In genomic region chr4:117813591-117814192, GRCm38 (mm10) we compare ENCODE assay signal across 15 mouse cellular contexts. TPM values are rescaled to one million over a fixed set of nuclear protein-coding genes. Genes with fewer than 3 reads are reported as not detected.
A peak's percentile ranks its signal among the peaks of the same experiment; 100 is the strongest.
DNase-seq lines count a peak whose midpoint lies in the region; ATAC-seq and TF ChIP-seq lines count a peak whose summit lies in the region.
"Had no signal": no experiment of that assay in that cellular context is flagged by ENCODE, and none has a peak within 500 bp of the region (broad histone marks: within the 10 kb centered on the region; RNA-seq: fewer than 3 reads in every experiment).

No protein-coding gene starts in this region.

- no peak for TF ChIP-seq CTCF in hindbrain, postnatal 0 days (IDR thresholded peaks at IDR 0.05; ENCODE audit: low read depth)

- no peaks in the 10 kb centered on the region for H3K9me3 ChIP-seq in midbrain, embryonic 11.5 days (ENCODE audit: control insufficient read depth, low read length)
- H3K9me3 ChIP-seq in midbrain, embryonic 15.5 days, result no peaks in the 10 kb centered on the region
- H3K9me3 ChIP-seq in heart, embryonic 11.5 days (replicated peaks; ENCODE audit: control insufficient read depth, low read length), result no peaks in the 10 kb centered on the region
- no peaks in the 10 kb centered on the region for H3K9me3 ChIP-seq in hindbrain, postnatal 0 days (ENCODE audit: low read length)

- no peaks in the 10 kb centered on the region for H3K27me3 ChIP-seq in midbrain, embryonic 11.5 days (ENCODE audit: control insufficient read depth, insufficient read depth, low read length)
- H3K27me3 ChIP-seq in midbrain, embryonic 15.5 days (replicated peaks), result no peaks in the 10 kb centered on the region
- H3K27me3 ChIP-seq in heart, embryonic 11.5 days (ENCODE audit: control insufficient read depth, insufficient read depth, low read length), result no peaks in the 10 kb centered on the region
- H3K27me3 ChIP-seq in hindbrain, postnatal 0 days (ENCODE audit: insufficient read depth, low read length), result no peaks in the 10 kb centered on the region
- H3K27me3 ChIP-seq: limb, embryonic 12.5 days; neural tube, embryonic 12.5 days had no signal

- 71% methylated on average over 9 of the region's 9 CpGs for WGBS in midbrain, embryonic 11.5 days
- 74% methylated on average over 9 of the region's 9 CpGs for WGBS in midbrain, embryonic 15.5 days
- 43% methylated on average over 9 of the region's 9 CpGs for WGBS in heart, embryonic 11.5 days (ENCODE audit: insufficient replicate concordance)
- 71% methylated on average over 9 of the region's 9 CpGs for WGBS in hindbrain, postnatal 0 days

- no peak overlapping the region for H3K4me3 ChIP-seq in midbrain, embryonic 11.5 days (ENCODE audit: low read depth, low read length)
- H3K4me3 ChIP-seq in midbrain, embryonic 15.5 days, result no peak overlapping the region
- no peak overlapping the region for H3K4me3 ChIP-seq in heart, embryonic 11.5 days (ENCODE audit: low read depth, low read length)
- H3K4me3 ChIP-seq in hindbrain, postnatal 0 days (ENCODE audit: low read length), result no peak overlapping the region
- H3K4me3 ChIP-seq: limb, embryonic 12.5 days; neural tube, embryonic 12.5 days had no signal

- no peaks in the 10 kb centered on the region for H3K36me3 ChIP-seq in midbrain, embryonic 11.5 days (ENCODE audit: control insufficient read depth, insufficient read depth, low read length)
- no peaks in the 10 kb centered on the region for H3K36me3 ChIP-seq in midbrain, embryonic 15.5 days (replicated peaks)
- H3K36me3 ChIP-seq in heart, embryonic 11.5 days (ENCODE audit: control insufficient read depth, insufficient read depth, low read length), result no peaks in the 10 kb centered on the region
- no peaks in the 10 kb centered on the region for H3K36me3 ChIP-seq in hindbrain, postnatal 0 days (ENCODE audit: insufficient read depth, low read length)
- H3K36me3 ChIP-seq: limb, embryonic 12.5 days; neural tube, embryonic 12.5 days had no signal

- 0 out of 2 replicates have a peak, but pooled peaks cover 3% of the 10 kb centered on the region for H3K4me1 ChIP-seq in midbrain, embryonic 11.5 days (ENCODE audit: control insufficient read depth, insufficient read depth, low read length)
- H3K4me1 ChIP-seq in midbrain, embryonic 15.5 days, result no peaks in the 10 kb centered on the region
- 0 out of 2 replicates have a peak, but pooled peaks cover 2% of the 10 kb centered on the region for H3K4me1 ChIP-seq in heart, embryonic 11.5 days (ENCODE audit: control insufficient read depth, insufficient read depth, low read length)
- H3K4me1 ChIP-seq in hindbrain, postnatal 0 days (ENCODE audit: insufficient read depth, low read length), result no peaks in the 10 kb centered on the region
- H3K4me1 ChIP-seq: limb, embryonic 12.5 days; neural tube, embryonic 12.5 days had no signal

- ATAC-seq in midbrain, embryonic 11.5 days (ENCODE audit: low FRiP score), result no peak
- ATAC-seq in midbrain, embryonic 15.5 days (replicated peaks), result no peak
- no peak for ATAC-seq in heart, embryonic 11.5 days (replicated peaks; ENCODE audit: insufficient number of reproducible peaks, low FRiP score, low TSS enrichment)
- ATAC-seq in hindbrain, postnatal 0 days, result no peak
- ATAC-seq: Patski had no signal

- no peak overlapping the region for H3K9ac ChIP-seq in midbrain, embryonic 11.5 days (ENCODE audit: low read length)
- H3K9ac ChIP-seq in midbrain, embryonic 15.5 days, result no peak overlapping the region
- 0 out of 2 replicates have a peak overlapping the region, but pooled peaks have one; percentile 22 for H3K9ac ChIP-seq in heart, embryonic 11.5 days (ENCODE audit: low read depth, low read length)
- no peak overlapping the region for H3K9ac ChIP-seq in hindbrain, postnatal 0 days (replicated peaks; ENCODE audit: low read length)
- H3K9ac ChIP-seq: limb, embryonic 12.5 days; neural tube, embryonic 12.5 days had no signal

- H3K27ac ChIP-seq in midbrain, embryonic 11.5 days (ENCODE audit: low read depth, low read length), result no peak overlapping the region
- H3K27ac ChIP-seq in midbrain, embryonic 15.5 days, result no peak overlapping the region
- no peak overlapping the region for H3K27ac ChIP-seq in heart, embryonic 11.5 days (ENCODE audit: low read depth, low read length)
- H3K27ac ChIP-seq in hindbrain, postnatal 0 days, result no peak overlapping the region
- H3K27ac ChIP-seq: limb, embryonic 12.5 days; neural tube, embryonic 12.5 days had no signal

- DNase-seq in midbrain, embryonic 11.5 days (ENCODE audit: low spot score, missing footprints), result peak; percentile 68
- peak; percentile 72 for DNase-seq in lung, postnatal 25 days (ENCODE audit: low spot score)
- peak; percentile 35 to 43 for DNase-seq in thymus, postnatal 36 days
- DNase-seq in cerebellum, adult 8-10 months, result no peak
- no peak for DNase-seq in hindbrain, postnatal 0 days (ENCODE audit: low spot score)
- no peak for DNase-seq in B cell, adult 2 months
- DNase-seq: kidney, postnatal 36 days had no signal

- no peak overlapping the region for H3K4me2 ChIP-seq in midbrain, embryonic 11.5 days
- H3K4me2 ChIP-seq in midbrain, embryonic 15.5 days, result no peak overlapping the region
- H3K4me2 ChIP-seq in heart, embryonic 11.5 days, result no peak overlapping the region
- no peak overlapping the region for H3K4me2 ChIP-seq in hindbrain, postnatal 0 days (ENCODE audit: low read depth, low read length)
- H3K4me2 ChIP-seq: limb, embryonic 12.5 days; neural tube, embryonic 12.5 days had no signal

RNA-seq across cellular contexts. Expression of gene Slc6a9, which starts 20.6 kb away (rescaled TPM):
- polyA plus RNA-seq in midbrain, embryonic 11.5 days (2014; fragmentation: Nextera tagmentation; extraction: Ambion mirVana), result 4.6 and 6.3 TPM in 2 replicates
- polyA plus RNA-seq in midbrain, embryonic 15.5 days (2015; fragmentation: Nextera tagmentation; extraction: Ambion mirVana), result 32.3 and 33.0 TPM in 2 replicates
- polyA plus RNA-seq in heart, embryonic 11.5 days (2014; fragmentation: Nextera tagmentation; extraction: Ambion mirVana), result 8.7 and 15.2 TPM in 2 replicates
- 107 and 132 TPM in 2 replicates for total RNA-seq in hindbrain, postnatal 0 days (2014; rRNA removed)
- polyA plus RNA-seq in hindbrain, postnatal 0 days (2015; fragmentation: Nextera tagmentation; extraction: Ambion mirVana), result 79.7 and 82.9 TPM in 2 replicates

RNA-seq across cellular contexts. Expression of gene Klf17, which starts 48.2 kb away (rescaled TPM):
- not detected in 2 replicates for polyA plus RNA-seq in midbrain, embryonic 11.5 days (2014; fragmentation: Nextera tagmentation; extraction: Ambion mirVana)
- not detected in 2 replicates for polyA plus RNA-seq in midbrain, embryonic 15.5 days (2015; fragmentation: Nextera tagmentation; extraction: Ambion mirVana)
- polyA plus RNA-seq in heart, embryonic 11.5 days (2014; fragmentation: Nextera tagmentation; extraction: Ambion mirVana), result not detected in 2 replicates
- not detected in 2 replicates for total RNA-seq in hindbrain, postnatal 0 days (2014; rRNA removed)
- not detected in 2 replicates for polyA plus RNA-seq in hindbrain, postnatal 0 days (2015; fragmentation: Nextera tagmentation; extraction: Ambion mirVana)
- total RNA-seq: megakaryocyte progenitor cell, adult 5-6 weeks had no signal
- polyA plus RNA-seq: embryonic facial prominence, embryonic 14.5 days; hindbrain, embryonic 11.5 days; limb, embryonic 12.5 days; neural tube, embryonic 12.5 days; Patski had no signal

RNA-seq across cellular contexts. Expression of gene Ccdc24, which starts 58.7 kb away (rescaled TPM):
- polyA plus RNA-seq in midbrain, embryonic 11.5 days (2014; fragmentation: Nextera tagmentation; extraction: Ambion mirVana), result 0.76 and 1.4 TPM in 2 replicates
- 2.7 and 3.2 TPM in 2 replicates for polyA plus RNA-seq in midbrain, embryonic 15.5 days (2015; fragmentation: Nextera tagmentation; extraction: Ambion mirVana)
- 0.56 and 0.90 TPM in 2 replicates for polyA plus RNA-seq in heart, embryonic 11.5 days (2014; fragmentation: Nextera tagmentation; extraction: Ambion mirVana)
- 2.0 and 3.4 TPM in 2 replicates for total RNA-seq in hindbrain, postnatal 0 days (2014; rRNA removed)
- polyA plus RNA-seq in hindbrain, postnatal 0 days (2015; fragmentation: Nextera tagmentation; extraction: Ambion mirVana), result 1.7 and 2.2 TPM in 2 replicates
- total RNA-seq: megakaryocyte progenitor cell, adult 5-6 weeks had no signal

Comparison
In these comparisons a context has a peak if more than half of its experiments do, and no peak if none do; other contexts are left out.
1. DNase-seq: peak in midbrain, embryonic 11.5 days (single experiment), lung, postnatal 25 days (single experiment) and thymus, postnatal 36 days (2 of 2); none in cerebellum, adult 8-10 months (single experiment), hindbrain, postnatal 0 days (single experiment) and B cell, adult 2 months (0 of 2).